Mouse (Mus musculus) hindbrain, embryonic 11.5 days (tissue): Measurements from ENCODE around the gene Des. TPM values are rescaled to one million over a fixed set of nuclear protein-coding genes. Genes with fewer than 3 reads are reported as not detected.

ENCODE experiments used
- ATAC-seq: fragments of 200-750 bp; cut with Nextera tagmentation; 2 replicates; pipeline ENCODE4 v1.8.0; 2017; ENCODE audit warnings: mild to moderate bottlenecking, moderate TSS enrichment, moderate library complexity; ENCODE audit not compliant: low FRiP score
- DNase-seq: peaks from one replicate; pipeline ENCODE4 v3.0.0-alpha.2; 2015; ENCODE audit warnings: low spot score
- H3K27ac ChIP-seq: fragments of 300-500 bp; sonication (generic); 2 replicates; pipeline ENCODE4 v1.5.1; 2014; ENCODE audit warnings: mild to moderate bottlenecking, low read depth, low read length
- H3K27me3 ChIP-seq: fragments of 300-500 bp; sonication (generic); 2 replicates; pipeline ENCODE4 v1.6.1; 2014; ENCODE audit warnings: mild to moderate bottlenecking, low read length, moderate library complexity, mixed read lengths; ENCODE audit not compliant: control insufficient read depth, insufficient read depth
- H3K36me3 ChIP-seq: fragments of 300-500 bp; sonication (generic); 2 replicates; pipeline ENCODE4 v1.6.1; 2014; ENCODE audit warnings: mild to moderate bottlenecking, low read length, moderate library complexity, mixed read lengths; ENCODE audit not compliant: control insufficient read depth, insufficient read depth
- H3K4me1 ChIP-seq: fragments of 300-500 bp; sonication (generic); replicated peaks from 2 replicates; pipeline ENCODE4 v1.6.1; 2014; ENCODE audit warnings: low read length, mixed read lengths; ENCODE audit not compliant: control insufficient read depth, insufficient read depth
- H3K4me2 ChIP-seq: fragments of 300-500 bp; sonication (generic); replicated peaks from 2 replicates; pipeline ENCODE4 v1.6.1; 2014; ENCODE audit warnings: mild to moderate bottlenecking, low read depth, low read length
- H3K4me3 ChIP-seq: fragments of 300-500 bp; sonication (generic); 2 replicates; pipeline ENCODE4 v1.5.1; 2014; ENCODE audit warnings: low read depth, low read length
- H3K9ac ChIP-seq: fragments of 300-500 bp; sonication (generic); 2 replicates; pipeline ENCODE4 v1.6.1; 2014; ENCODE audit warnings: low read depth, low read length
- H3K9me3 ChIP-seq: fragments of 300-500 bp; sonication (generic); 2 replicates; pipeline ENCODE4 v1.6.1; 2016; ENCODE audit warnings: low read length; ENCODE audit not compliant: control insufficient read depth
- WGBS: fragments of 180-500 bp; shearing (Covaris S2); extraction: QIAGEN DNeasy Blood & Tissue Kit; methylation state at CpG from one replicate; pipeline ENCODE4 v1.1.7; 2014; 5-methylcytosine and 5-hydroxymethylcytosine counted together
- polyA plus RNA-seq: library from polyadenylated mRNA; unstranded; fragments of >200 nt; fragmentation: Nextera tagmentation; extraction: Ambion mirVana; gene quantifications from 2 replicates; pipeline ENCODE4 v1.2.1, GENCODE M21; 2014

Gene Des
- polyA plus RNA-seq, 1 experiment from 2014 or later: 2.1 TPM

DNA sequence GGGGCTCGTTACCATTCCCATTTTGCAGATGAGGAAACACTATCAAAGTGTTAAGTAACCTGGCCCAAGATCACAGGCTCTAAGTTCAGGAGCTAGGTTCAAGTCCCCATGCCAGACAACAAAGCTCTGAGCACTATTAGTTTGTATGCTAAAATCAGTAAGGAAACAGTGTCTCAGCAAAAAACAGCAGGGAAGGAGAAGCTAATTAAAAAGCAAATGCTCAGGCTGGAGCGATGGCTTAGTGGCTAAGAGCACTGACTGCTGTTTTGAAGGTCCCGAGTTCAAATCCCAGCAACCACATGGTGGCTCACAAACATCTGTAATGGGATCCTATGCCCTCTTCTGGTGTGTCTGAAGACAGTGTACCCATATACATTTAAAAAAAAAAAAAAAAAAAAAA is 52.1 kb downstream of the Des start:
- Histone ChIP-seq H3K4me2 (no peak overlapping the region), H3K9me3 (no peaks in the 10 kb centered on the region), H3K36me3 (no peaks in the 10 kb centered on the region), H3K27me3 (no peaks in the 10 kb centered on the region), H3K4me3 (no peak overlapping the region), H3K27ac (no peak overlapping the region), H3K4me1 (no peaks in the 10 kb centered on the region), H3K9ac (no peak overlapping the region)
- 90% methylated on average over 3 of the region's 3 CpGs for WGBS
- DNase-seq (no peak), ATAC-seq (no peak)

DNA sequence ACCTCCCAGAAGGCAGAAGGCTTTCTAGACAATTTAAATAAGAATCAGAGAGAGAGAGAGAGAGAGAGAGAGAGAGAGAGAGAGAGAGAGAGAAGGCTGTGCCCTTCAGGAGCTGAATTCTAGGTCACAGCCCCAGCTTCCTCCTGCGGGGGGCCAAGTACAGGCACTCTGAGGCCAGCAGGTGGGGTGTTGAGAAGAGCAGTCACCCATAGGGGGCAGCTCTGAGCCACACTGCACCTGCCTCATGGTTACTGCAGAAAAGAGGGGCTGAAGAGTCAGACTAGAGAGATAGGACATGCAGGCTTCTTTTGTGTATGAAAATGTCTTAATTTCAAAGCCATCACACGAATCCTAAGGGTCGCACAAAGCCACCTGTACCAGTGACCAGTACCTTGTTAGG is 53.6 kb downstream of the Des start:
- no peaks in the 10 kb centered on the region for H3K4me1 ChIP-seq
- no peaks in the 10 kb centered on the region for H3K9me3 ChIP-seq
- 56% methylated on average over 3 of the region's 3 CpGs for WGBS
- peak; percentile 50 for DNase-seq
- no peak overlapping the region for H3K27ac ChIP-seq
- H3K4me3 ChIP-seq: no peak overlapping the region
- no peak overlapping the region for H3K9ac ChIP-seq
- H3K36me3 ChIP-seq: no peaks in the 10 kb centered on the region
- ATAC-seq: no peak
- H3K4me2 ChIP-seq: no peak overlapping the region
- H3K27me3 ChIP-seq: no peaks in the 10 kb centered on the region

Other genes with a start within 250 kb of the Des start
- 14.8 and 15.2 TPM in 2 replicates for gene Nhej1, start 235.1 kb upstream of the Des start, polyA plus RNA-seq
- gene Slc23a3, start 226.4 kb upstream of the Des start, polyA plus RNA-seq: not detected in 2 replicates
- gene Cnppd1, start 217.6 kb upstream of the Des start, polyA plus RNA-seq: 47.4 and 49.0 TPM in 2 replicates
- gene Retreg2, start 217.6 kb upstream of the Des start, polyA plus RNA-seq: 50.3 and 58.4 TPM in 2 replicates
- 37.4 and 37.7 TPM in 2 replicates for gene Zfand2b, start 191.7 kb upstream of the Des start, polyA plus RNA-seq
- 21.8 and 23.9 TPM in 2 replicates for gene Abcb6, start 179.9 kb upstream of the Des start, polyA plus RNA-seq
- 12.8 and 14.9 TPM in 2 replicates for gene Ankzf1, start 168.2 kb upstream of the Des start, polyA plus RNA-seq
- gene Atg9a, start 168.1 kb upstream of the Des start, polyA plus RNA-seq: 17.4 and 18.6 TPM in 2 replicates
- 18.0 and 19.5 TPM in 2 replicates for gene Glb1l, start 149.5 kb upstream of the Des start, polyA plus RNA-seq
- gene Stk16, start 149.5 kb upstream of the Des start, polyA plus RNA-seq: 110 and 125 TPM in 2 replicates
- 10.7 and 12.4 TPM in 2 replicates for gene Tuba4a, start 140.5 kb upstream of the Des start, polyA plus RNA-seq
- not detected in 2 replicates for gene A630095N17Rik, start 128.2 kb upstream of the Des start, polyA plus RNA-seq
- gene Dnajb2, start 123.9 kb upstream of the Des start, polyA plus RNA-seq: 17.8 and 21.4 TPM in 2 replicates
- gene Ptprn, start 95.8 kb upstream of the Des start, polyA plus RNA-seq: 3.5 and 6.0 TPM in 2 replicates
- gene Resp18, start 81.9 kb upstream of the Des start, polyA plus RNA-seq: 32.3 and 35.7 TPM in 2 replicates
- 154 and 165 TPM in 2 replicates for gene Dnpep, start 42.3 kb upstream of the Des start, polyA plus RNA-seq
- 11.1 and 12.7 TPM in 2 replicates for gene Speg, start 15.0 kb downstream of the Des start, polyA plus RNA-seq
- gene Gmppa, start 75.6 kb downstream of the Des start, polyA plus RNA-seq: 53.8 and 56.3 TPM in 2 replicates
- 1.9 and 4.4 TPM in 2 replicates for gene Asic4, start 90.1 kb downstream of the Des start, polyA plus RNA-seq
- gene Chpf, start 119.0 kb downstream of the Des start, polyA plus RNA-seq: 17.8 and 20.2 TPM in 2 replicates
- gene Tmem198, start 119.2 kb downstream of the Des start, polyA plus RNA-seq: 11.1 and 11.6 TPM in 2 replicates
- gene Obsl1, start 146.1 kb downstream of the Des start, polyA plus RNA-seq: 34.0 and 34.4 TPM in 2 replicates
- 1.3 and 2.0 TPM in 2 replicates for gene Inha, start 146.7 kb downstream of the Des start, polyA plus RNA-seq
- gene Stk11ip, start 161.2 kb downstream of the Des start, polyA plus RNA-seq: 11.8 and 13.4 TPM in 2 replicates
- 8.0 and 9.2 TPM in 2 replicates for gene Slc4a3, start 185.9 kb downstream of the Des start, polyA plus RNA-seq